Mouse (Mus musculus) erythroblast, embryonic 14.5 days (primary cell): ENCODE data around the gene Atp6v0d1.

Experiments used
- GATA1 ChIP-seq: IDR thresholded peaks from 2 replicates; pipeline ENCODE4 v1.6.1; 2012; ENCODE audit warnings: low read length, inconsistent platforms, mixed read lengths
- TAL1 ChIP-seq: IDR thresholded peaks from 3 replicates; pipeline ENCODE4 v1.6.1; 2012; ENCODE audit warnings: low read length, inconsistent platforms, mixed read lengths

- TF ChIP-seq TAL1 (no peak), GATA1 (no peak)
These were observed 57.1 kb downstream of the Atp6v0d1 start for GRCm38 (mm10) chr8:105508758-105509157.
